Mouse (Mus musculus) forebrain, embryonic 10.5 days (tissue): ENCODE measurements around the gene Krtap16-1. TPM values are rescaled to one million over a fixed set of nuclear protein-coding genes. Genes with fewer than 3 reads are reported as not detected.

Source experiments
- DNase-seq: peaks from one replicate; pipeline ENCODE4 v3.0.0-alpha.2; 2017; ENCODE audit warnings: low spot score; ENCODE audit errors: extremely low spot score
- H3K27ac ChIP-seq: fragments of 300-500 bp; sonication (generic); 2 replicates; pipeline ENCODE4 v1.5.1; 2016; ENCODE audit warnings: mild to moderate bottlenecking
- H3K27me3 ChIP-seq: fragments of 300-500 bp; sonication (generic); 2 replicates; pipeline ENCODE4 v1.6.1; 2016; ENCODE audit warnings: mild to moderate bottlenecking; ENCODE audit not compliant: poor library complexity, severe bottlenecking
- H3K36me3 ChIP-seq: fragments of 300-500 bp; sonication (generic); replicated peaks from 2 replicates; pipeline ENCODE4 v1.6.1; 2016; ENCODE audit warnings: mild to moderate bottlenecking, moderate library complexity
- H3K4me1 ChIP-seq: fragments of 300-500 bp; sonication (generic); 2 replicates; pipeline ENCODE4 v1.6.1; 2016
- H3K4me3 ChIP-seq: fragments of 300-500 bp; sonication (generic); 2 replicates; pipeline ENCODE4 v1.5.1; 2016; ENCODE audit warnings: mild to moderate bottlenecking, moderate library complexity
- H3K9me3 ChIP-seq: fragments of 300-500 bp; sonication (generic); 2 replicates; pipeline ENCODE4 v1.6.1; 2016; ENCODE audit warnings: mild to moderate bottlenecking, moderate library complexity
- WGBS: fragments of 180-500 bp; shearing (Covaris S2); methylation state at CpG from one replicate; pipeline ENCODE4 v1.1.7; 2016; 5-methylcytosine and 5-hydroxymethylcytosine counted together
- polyA plus RNA-seq: library from polyadenylated mRNA; unstranded; fragments of >200 nt; fragmentation: Nextera tagmentation; extraction: Ambion mirVana; gene quantifications from 2 replicates; pipeline ENCODE4 v1.2.1, GENCODE M21; 2016

Gene Krtap16-1
- polyA plus RNA-seq, 1 experiment from 2014 or later, result not detected

GRCm38 (mm10) chr11:99993620-99994383 is 7.4 kb upstream of the Krtap16-1 start, which contains the start of gene Krtap17-1:
Gene Krtap17-1, minus strand, starts transcription at chr11:99993994.
- Histone ChIP-seq H3K36me3 (no peaks in the 10 kb centered on the region), H3K27ac (no peak within 1 kb of the TSS), H3K9me3 (no peaks in the 10 kb centered on the region), H3K4me3 (peak within 1 kb of the TSS; percentile 34), H3K4me1 (peaks cover 6% of the 10 kb centered on the region), H3K27me3 (peaks cover 25% of the 10 kb centered on the region)
- DNase-seq, result no peak
- WGBS, result 37% methylated on average over 26 of the region's 26 CpGs

- no peak overlapping the region for H3K4me3 ChIP-seq
- H3K36me3 ChIP-seq, result no peaks in the 10 kb centered on the region
- DNase-seq, result no peak
- H3K27ac ChIP-seq, result no peak overlapping the region
- peaks cover 25% of the 10 kb centered on the region for H3K27me3 ChIP-seq
- H3K4me1 ChIP-seq, result peaks cover 6% of the 10 kb centered on the region
- H3K9me3 ChIP-seq, result no peaks in the 10 kb centered on the region
- 76% methylated on average over 3 of the region's 3 CpGs for WGBS
Observed at GRCm38 (mm10) chr11:99990571-99990970, 4.2 kb upstream of the Krtap16-1 start.

GRCm38 (mm10) chr11:99989881-99990405 is 3.5 kb upstream of the Krtap16-1 start:
- no peak overlapping the region for H3K27ac ChIP-seq
- WGBS, result 92% methylated on average over 6 of the region's 6 CpGs
- H3K4me1 ChIP-seq, result peaks cover 6% of the 10 kb centered on the region
- H3K4me3 ChIP-seq, result no peak overlapping the region
- H3K9me3 ChIP-seq, result no peaks in the 10 kb centered on the region
- DNase-seq, result no peak
- H3K27me3 ChIP-seq, result peaks cover 25% of the 10 kb centered on the region
- no peaks in the 10 kb centered on the region for H3K36me3 ChIP-seq

- peaks cover 12% of the 10 kb centered on the region for H3K27me3 ChIP-seq
- no peak for DNase-seq
- H3K4me3 ChIP-seq, result no peak overlapping the region
- no peak overlapping the region for H3K27ac ChIP-seq
- H3K36me3 ChIP-seq, result no peaks in the 10 kb centered on the region
- H3K9me3 ChIP-seq, result no peaks in the 10 kb centered on the region
- H3K4me1 ChIP-seq, result peaks cover 3% of the 10 kb centered on the region
- 90% methylated on average over 3 of the region's 3 CpGs for WGBS
Observed at GRCm38 (mm10) chr11:99988530-99988929, 2.1 kb upstream of the Krtap16-1 start.

- 94% methylated on average over 20 of the region's 20 CpGs for WGBS
- no peaks in the 10 kb centered on the region for H3K27me3 ChIP-seq
- no peak for DNase-seq
- H3K27ac ChIP-seq, result no peak overlapping the region
- H3K4me3 ChIP-seq, result no peak overlapping the region
- no peaks in the 10 kb centered on the region for H3K4me1 ChIP-seq
- no peaks in the 10 kb centered on the region for H3K36me3 ChIP-seq
- H3K9me3 ChIP-seq, result no peaks in the 10 kb centered on the region
Observed at GRCm38 (mm10) chr11:99985291-99986092, 905 bp downstream of the Krtap16-1 start.

- DNase-seq, result no peak
- no peak overlapping the region for H3K4me3 ChIP-seq
- H3K9me3 ChIP-seq, result no peaks in the 10 kb centered on the region
- 87% methylated on average over 1 of the region's 1 CpGs for WGBS
- no peaks in the 10 kb centered on the region for H3K27me3 ChIP-seq
- H3K27ac ChIP-seq, result no peak overlapping the region
- H3K36me3 ChIP-seq, result no peaks in the 10 kb centered on the region
- H3K4me1 ChIP-seq, result no peaks in the 10 kb centered on the region
Observed at GRCm38 (mm10) chr11:99983442-99983841, 3.0 kb downstream of the Krtap16-1 start.

GRCm38 (mm10) chr11:99982731-99983130 is 3.7 kb downstream of the Krtap16-1 start:
- Histone ChIP-seq H3K9me3 (no peaks in the 10 kb centered on the region), H3K27me3 (no peaks in the 10 kb centered on the region), H3K27ac (no peak overlapping the region), H3K36me3 (no peaks in the 10 kb centered on the region), H3K4me1 (no peaks in the 10 kb centered on the region), H3K4me3 (no peak overlapping the region)
- DNase-seq, result no peak
- 90% methylated on average over 9 of the region's 9 CpGs for WGBS

- H3K27ac ChIP-seq, result no peak within 1 kb of the TSS
- H3K9me3 ChIP-seq, result peaks cover 2% of the 10 kb centered on the region; the same call in 1 of the 2 replicates
- WGBS, result 83% methylated on average over 5 of the region's 5 CpGs
- H3K4me3 ChIP-seq, result no peak within 1 kb of the TSS
- no peak for DNase-seq
- H3K4me1 ChIP-seq, result no peaks in the 10 kb centered on the region
- H3K27me3 ChIP-seq, result no peaks in the 10 kb centered on the region
- H3K36me3 ChIP-seq, result no peaks in the 10 kb centered on the region
Observed at GRCm38 (mm10) chr11:99978953-99979352, 7.4 kb downstream of the Krtap16-1 start, which contains the start of gene Krtap29-1. Gene Krtap29-1, minus strand, starts transcription at chr11:99979053.

- WGBS, result 77% methylated on average over 2 of the region's 2 CpGs
Observed at GRCm38 (mm10) chr11:99965961-99966360, 20.4 kb downstream of the Krtap16-1 start.

GRCm38 (mm10) chr11:99964213-99964612 is 22.2 kb downstream of the Krtap16-1 start:
- H3K36me3 ChIP-seq, result no peaks in the 10 kb centered on the region
- DNase-seq, result no peak
- H3K9me3 ChIP-seq, result no peaks in the 10 kb centered on the region
- no peak overlapping the region for H3K4me3 ChIP-seq
- 55% methylated on average over 6 of the region's 6 CpGs for WGBS
- peaks cover 5% of the 10 kb centered on the region; the same call in 1 of the 2 replicates for H3K4me1 ChIP-seq
- no peaks in the 10 kb centered on the region for H3K27me3 ChIP-seq
- no peak overlapping the region for H3K27ac ChIP-seq

More at GRCm38 (mm10) chr11:99965961-99966360, 20.4 kb downstream of the Krtap16-1 start:
- Histone ChIP-seq H3K27ac (no peak overlapping the region), H3K4me1 (peaks cover 5% of the 10 kb centered on the region; the same call in 1 of the 2 replicates), H3K27me3 (no peaks in the 10 kb centered on the region), H3K4me3 (no peak overlapping the region), H3K9me3 (no peaks in the 10 kb centered on the region), H3K36me3 (no peaks in the 10 kb centered on the region)
- DNase-seq, result no peak

GRCm38 (mm10) chr11:99948175-99948574 is 38.2 kb downstream of the Krtap16-1 start, which contains the start of gene Krtap9-5:
Gene Krtap9-5, plus strand, starts transcription at chr11:99948475.
- Histone ChIP-seq H3K27me3 (no peaks in the 10 kb centered on the region), H3K27ac (peak within 1 kb of the TSS; percentile 41), H3K4me3 (no peak within 1 kb of the TSS), H3K4me1 (peaks cover 12% of the 10 kb centered on the region), H3K9me3 (peaks cover 4% of the 10 kb centered on the region; the same call in 1 of the 2 replicates), H3K36me3 (no peaks in the 10 kb centered on the region)
- 91% methylated on average over 2 of the region's 2 CpGs for WGBS
- no peak for DNase-seq

- no peak overlapping the region for H3K4me3 ChIP-seq
- 89% methylated on average over 9 of the region's 9 CpGs for WGBS
- no peaks in the 10 kb centered on the region for H3K36me3 ChIP-seq
Observed at GRCm38 (mm10) chr11:99937751-99938264, 48.6 kb downstream of the Krtap16-1 start.

More at GRCm38 (mm10) chr11:99937751-99938264, 48.6 kb downstream of the Krtap16-1 start:
- no peak overlapping the region for H3K27ac ChIP-seq
- no peaks in the 10 kb centered on the region for H3K27me3 ChIP-seq
- no peaks in the 10 kb centered on the region for H3K4me1 ChIP-seq
- no peaks in the 10 kb centered on the region for H3K9me3 ChIP-seq
- no peak for DNase-seq
